Mouse (Mus musculus) kidney, adult 2 months (tissue): ENCODE data around the gene Enoph1.

Experiments used
- CTCF ChIP-seq: fragments of 200-500 bp; conservative IDR thresholded peaks from 2 replicates; pipeline ENCODE4 v1.5.1; 2011; ENCODE audit warnings: low read depth, mild to moderate bottlenecking, control low read depth, low read length, moderate library complexity, mixed read lengths; ENCODE audit not compliant: insufficient read depth, insufficient read length
- POLR2A ChIP-seq: fragments of 200-500 bp; IDR thresholded peaks from one replicate; pipeline ENCODE4 v1.6.1; 2011; ENCODE audit warnings: low read depth, low read length, control low read depth

GRCm38 (mm10) chr5:100060876-100061275 is 21.1 kb downstream of the Enoph1 start:
- TF ChIP-seq POLR2A (no peak), CTCF (no peak)
